Mouse (Mus musculus) liver, adult 2 months (tissue): ENCODE results near the gene Crnkl1.

ENCODE experiments used
- CTCF ChIP-seq: fragments of 200-500 bp; IDR thresholded peaks from 2 replicates; pipeline ENCODE4 v1.5.1; 2011; ENCODE audit warnings: low read depth, low read length, control low read depth
- POLR2A ChIP-seq: fragments of 200-500 bp; IDR thresholded peaks from 2 replicates; pipeline ENCODE4 v1.6.1; 2011; ENCODE audit warnings: low read length, control low read depth; ENCODE audit not compliant: insufficient read depth; ENCODE audit errors: extremely low read depth

- no peak for TF ChIP-seq CTCF
- TF ChIP-seq POLR2A = no peak
Measured at GRCm38 (mm10) chr2:145890571-145890970, 44.2 kb downstream of the Crnkl1 start.
